Mouse (Mus musculus): ENCODE data around the gene Slc44a3.

DNA sequence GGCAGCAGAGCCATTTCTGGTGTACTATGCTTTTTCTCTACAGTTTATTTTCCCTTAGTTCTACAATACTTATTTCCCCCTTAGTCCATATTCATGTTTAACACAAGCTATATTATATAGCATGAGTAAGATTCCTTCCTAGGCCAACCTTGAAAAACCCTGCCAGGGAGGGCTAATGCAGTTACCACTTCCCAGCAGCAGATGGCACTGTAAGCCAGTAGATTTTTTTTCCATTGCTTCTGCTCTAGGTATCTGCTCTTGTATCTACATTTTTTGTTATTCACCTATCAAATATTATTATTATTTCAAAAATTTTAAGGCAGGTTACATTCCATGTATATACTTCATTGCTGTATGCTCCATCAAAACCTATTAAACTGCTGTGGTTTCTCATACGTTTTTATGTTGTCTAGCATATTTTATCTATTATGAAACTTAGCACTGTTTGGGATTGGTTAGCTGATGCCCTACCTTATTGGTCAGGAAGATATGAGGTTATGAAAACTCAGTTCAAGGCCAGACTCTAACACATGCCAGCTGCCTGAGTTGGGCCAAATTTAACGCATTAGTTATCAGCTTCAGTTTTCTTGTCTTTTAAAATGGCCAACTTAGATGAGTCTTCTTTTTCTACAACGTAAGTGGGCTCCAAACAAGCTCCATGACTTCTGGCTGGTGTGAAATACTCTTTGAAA, 3.8 kb upstream of the Slc44a3 start:
- TF ChIP-seq CTCF (IDR thresholded peaks at IDR 0.05; ENCODE audit: low read depth) (peak; percentile 82), EP300 (IDR thresholded peaks at IDR 0.05; ENCODE audit: low read depth) (no peak)

All from liver, postnatal 0 days (tissue).